Mouse (Mus musculus): Measurements from ENCODE around the gene Ager. TPM values are rescaled to one million over a fixed set of nuclear protein-coding genes. Genes with fewer than 3 reads are reported as not detected.

Gene Ager
- polyA plus RNA-seq, 1 experiment from 2014 or later: 1.4 TPM

Other genes starting within 250 kb of the Ager start
- 0.10 TPM in 1 of 2 replicates, not detected in the other for gene Btnl2, start 243.0 kb upstream of the Ager start, polyA plus RNA-seq (2014; fragmentation: Nextera tagmentation; extraction: Ambion mirVana)
- gene Btnl1, start 220.7 kb upstream of the Ager start, polyA plus RNA-seq (2014; fragmentation: Nextera tagmentation; extraction: Ambion mirVana): not detected in 2 replicates
- gene BC051142, start 199.0 kb upstream of the Ager start, polyA plus RNA-seq (2014; fragmentation: Nextera tagmentation; extraction: Ambion mirVana): 4.2 and 5.6 TPM in 2 replicates
- not detected in 2 replicates for gene Btnl4, start 120.5 kb upstream of the Ager start, polyA plus RNA-seq (2014; fragmentation: Nextera tagmentation; extraction: Ambion mirVana)
- gene Btnl6, start 80.5 kb upstream of the Ager start, polyA plus RNA-seq (2014; fragmentation: Nextera tagmentation; extraction: Ambion mirVana): not detected in 2 replicates
- gene Notch4, start 33.6 kb upstream of the Ager start, polyA plus RNA-seq (2014; fragmentation: Nextera tagmentation; extraction: Ambion mirVana): 11.1 and 12.1 TPM in 2 replicates
- 4.2 and 4.7 TPM in 2 replicates for gene Gpsm3, start 8.1 kb upstream of the Ager start, polyA plus RNA-seq (2014; fragmentation: Nextera tagmentation; extraction: Ambion mirVana)
- 7.1 and 10.5 TPM in 2 replicates for gene Pbx2, start 6.6 kb upstream of the Ager start, polyA plus RNA-seq (2014; fragmentation: Nextera tagmentation; extraction: Ambion mirVana)
- 196 and 211 TPM in 2 replicates for gene Rnf5, start 5.8 kb downstream of the Ager start, polyA plus RNA-seq (2014; fragmentation: Nextera tagmentation; extraction: Ambion mirVana)
- 123 and 126 TPM in 2 replicates for gene Agpat1, start 6.4 kb downstream of the Ager start, polyA plus RNA-seq (2014; fragmentation: Nextera tagmentation; extraction: Ambion mirVana)
- gene Egfl8, start 18.1 kb downstream of the Ager start, polyA plus RNA-seq (2014; fragmentation: Nextera tagmentation; extraction: Ambion mirVana): 8.8 and 11.4 TPM in 2 replicates
- 22.2 and 25.4 TPM in 2 replicates for gene Ppt2, start 30.6 kb downstream of the Ager start, polyA plus RNA-seq (2014; fragmentation: Nextera tagmentation; extraction: Ambion mirVana)
- gene Prrt1, start 31.7 kb downstream of the Ager start, polyA plus RNA-seq (2014; fragmentation: Nextera tagmentation; extraction: Ambion mirVana): 7.3 and 8.6 TPM in 2 replicates
- 11.7 and 12.9 TPM in 2 replicates for gene Fkbpl, start 46.9 kb downstream of the Ager start, polyA plus RNA-seq (2014; fragmentation: Nextera tagmentation; extraction: Ambion mirVana)
- 84.7 and 87.6 TPM in 2 replicates for gene Atf6b, start 49.3 kb downstream of the Ager start, polyA plus RNA-seq (2014; fragmentation: Nextera tagmentation; extraction: Ambion mirVana)
- 0.24 and 0.43 TPM in 2 replicates for gene Tnxb, start 72.7 kb downstream of the Ager start, polyA plus RNA-seq (2014; fragmentation: Nextera tagmentation; extraction: Ambion mirVana)
- 0.22 TPM in 1 of 2 replicates, not detected in the other for gene C4b, start 146.0 kb downstream of the Ager start, polyA plus RNA-seq (2014; fragmentation: Nextera tagmentation; extraction: Ambion mirVana)
- gene Cyp21a1, start 206.7 kb downstream of the Ager start, polyA plus RNA-seq (2014; fragmentation: Nextera tagmentation; extraction: Ambion mirVana): not detected in 2 replicates
- gene Stk19, start 239.1 kb downstream of the Ager start, polyA plus RNA-seq (2014; fragmentation: Nextera tagmentation; extraction: Ambion mirVana): 25.9 and 28.8 TPM in 2 replicates
- gene Dxo, start 239.2 kb downstream of the Ager start, polyA plus RNA-seq (2014; fragmentation: Nextera tagmentation; extraction: Ambion mirVana): 54.4 and 61.9 TPM in 2 replicates